Mouse (Mus musculus) intestine, embryonic 15.5 days (tissue): ENCODE measurements around the gene Shisa4. TPM values are rescaled to one million over a fixed set of nuclear protein-coding genes. Genes with fewer than 3 reads are reported as not detected.
"Not testable (repeated sequence)": the region's sequence is repeated elsewhere in the genome, so short reads cannot be mapped to it uniquely, and the experiment has no call there.

ENCODE experiments used
- ATAC-seq: fragments of 200-750 bp; cut with Nextera tagmentation; 2 replicates; pipeline ENCODE4 v1.8.0; 2017; ENCODE audit warnings: moderate TSS enrichment, moderate library complexity
- H3K27ac ChIP-seq: fragments of 300-500 bp; sonication (generic); 2 replicates; pipeline ENCODE4 v1.5.1; 2015; ENCODE audit warnings: mild to moderate bottlenecking, inconsistent platforms
- H3K27me3 ChIP-seq: fragments of 300-500 bp; sonication (generic); replicated peaks from 2 replicates; pipeline ENCODE4 v1.6.1; 2015; ENCODE audit warnings: inconsistent platforms
- H3K36me3 ChIP-seq: fragments of 300-500 bp; sonication (generic); 2 replicates; pipeline ENCODE4 v1.6.1; 2015; ENCODE audit warnings: inconsistent platforms
- H3K4me1 ChIP-seq: fragments of 300-500 bp; sonication (generic); replicated peaks from 2 replicates; pipeline ENCODE4 v1.6.1; 2015; ENCODE audit warnings: inconsistent platforms
- H3K4me2 ChIP-seq: fragments of 300-500 bp; sonication (generic); replicated peaks from 2 replicates; pipeline ENCODE4 v1.6.1; 2015; ENCODE audit warnings: mild to moderate bottlenecking, inconsistent platforms
- H3K4me3 ChIP-seq: fragments of 300-500 bp; sonication (generic); replicated peaks from 2 replicates; pipeline ENCODE4 v1.5.1; 2015; ENCODE audit warnings: inconsistent platforms
- H3K9ac ChIP-seq: fragments of 300-500 bp; sonication (generic); 2 replicates; pipeline ENCODE4 v1.6.1; 2015; ENCODE audit warnings: inconsistent platforms
- H3K9me3 ChIP-seq: fragments of 300-500 bp; sonication (generic); 2 replicates; pipeline ENCODE4 v1.6.1; 2016; ENCODE audit warnings: inconsistent platforms
- WGBS: fragments of 180-500 bp; shearing (Covaris S2); methylation state at CpG from one replicate; pipeline ENCODE4 v1.1.7; 2015; 5-methylcytosine and 5-hydroxymethylcytosine counted together
- polyA plus RNA-seq: library from polyadenylated mRNA; unstranded; fragments of >200 nt; fragmentation: Nextera tagmentation; extraction: Ambion mirVana; gene quantifications from 2 replicates; pipeline ENCODE4 v1.2.1, GENCODE M21; 2015

The Shisa4 gene
- 29.5 and 30.2 TPM in 2 replicates for polyA plus RNA-seq

DNA sequence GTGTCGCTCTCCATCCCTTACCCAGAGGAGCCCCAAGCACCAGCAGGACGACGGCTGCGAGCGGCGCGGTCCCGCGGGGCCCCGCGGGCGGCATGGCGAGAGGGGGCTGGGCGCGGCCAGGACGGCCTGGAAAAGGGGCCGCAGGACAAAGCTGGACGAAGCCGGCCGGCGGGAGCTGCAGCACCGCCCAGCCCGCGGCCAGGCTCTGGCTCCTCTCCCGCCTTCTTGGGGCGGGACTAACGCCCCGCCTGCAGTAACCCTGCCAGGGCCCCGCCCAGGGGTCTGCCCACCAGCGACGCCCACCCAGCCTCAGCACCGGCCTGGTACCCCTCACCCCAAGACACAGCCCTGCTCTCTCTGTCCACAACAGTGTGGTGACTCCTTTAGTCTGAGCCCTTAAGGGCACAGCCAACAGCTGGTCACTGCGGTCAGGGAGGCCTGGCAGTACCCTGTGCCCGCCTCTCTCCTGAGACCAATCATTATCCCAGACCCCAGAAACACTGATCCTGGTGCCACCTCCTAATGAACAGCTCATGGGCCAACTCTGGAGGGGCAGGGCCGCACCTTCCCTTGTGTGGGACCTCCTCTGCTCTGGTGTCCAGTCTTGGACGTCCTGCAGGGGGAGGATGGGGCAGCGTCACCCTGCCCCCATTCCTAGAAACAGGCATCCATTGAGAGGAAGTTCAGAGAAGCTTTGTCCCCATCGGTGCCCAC lies at the start of gene Shisa4:
TSS of gene Shisa4 (minus strand) at position 370 of the 714 bp plus-strand sequence.
- Histone ChIP-seq H3K36me3 (no peaks in the 10 kb centered on the region), H3K27ac (0 out of 2 replicates have a peak within 1 kb of the TSS, but pooled peaks have one; percentile 20), H3K9ac (peak within 1 kb of the TSS; percentile 59), H3K4me2 (peak within 1 kb of the TSS; percentile 91), H3K9me3 (no peaks in the 10 kb centered on the region), H3K4me3 (peak within 1 kb of the TSS; percentile 56), H3K27me3 (no peaks in the 10 kb centered on the region), H3K4me1 (peaks cover 16% of the 10 kb centered on the region)
- ATAC-seq: peak; percentile 89
- WGBS: 2% methylated on average over 38 of the region's 38 CpGs

DNA sequence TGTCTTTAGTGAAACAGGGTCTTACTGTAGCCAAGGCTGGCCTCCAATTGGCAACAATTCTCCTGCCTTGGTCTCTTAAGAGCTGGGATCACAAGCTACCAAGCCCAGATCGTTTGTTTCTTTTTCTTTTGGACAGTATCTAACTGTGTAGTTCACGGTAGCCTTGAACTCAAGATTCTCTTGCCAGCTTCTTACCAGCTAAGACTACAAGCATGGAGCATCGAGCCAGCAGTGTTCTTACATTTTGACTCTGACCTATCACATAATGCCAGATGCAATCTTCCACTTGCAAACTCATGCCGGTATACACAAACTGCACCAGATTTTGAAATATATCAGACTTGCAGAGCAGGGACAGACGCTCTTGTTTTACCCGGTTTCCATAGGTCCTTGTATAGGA lies 47.7 kb upstream of the Shisa4 start:
- Histone ChIP-seq H3K9me3 (no peaks in the 10 kb centered on the region), H3K9ac (no peak overlapping the region), H3K36me3 (peaks cover 17% of the 10 kb centered on the region), H3K27me3 (no peaks in the 10 kb centered on the region), H3K4me2 (no peak overlapping the region), H3K4me1 (0 out of 2 replicates have a peak, but pooled peaks cover 4% of the 10 kb centered on the region), H3K27ac (no peak overlapping the region), H3K4me3 (no peak overlapping the region)
- 92% methylated on average over 6 of the region's 6 CpGs for WGBS
- no peak for ATAC-seq

DNA sequence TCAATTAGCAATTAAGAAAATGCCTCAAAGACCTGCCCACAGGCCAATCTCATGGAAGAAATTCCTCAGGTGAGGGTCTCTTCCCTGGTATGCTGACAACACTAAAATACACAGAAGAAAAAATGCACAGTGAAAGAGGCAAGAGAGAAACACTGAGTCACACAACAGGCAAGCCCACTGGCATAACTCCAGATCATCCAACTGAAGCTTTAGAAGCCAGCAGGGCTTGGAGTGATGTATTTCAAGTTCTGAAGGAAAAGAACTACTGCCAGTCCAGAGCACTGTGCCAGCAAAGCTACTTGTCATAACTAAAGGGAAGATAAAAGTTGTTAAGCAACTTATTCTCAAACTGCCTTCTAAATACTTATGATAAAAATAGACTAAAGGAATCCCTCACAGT lies 39.0 kb upstream of the Shisa4 start:
- Histone ChIP-seq H3K9ac (no peak overlapping the region), H3K4me1 (no peaks in the 10 kb centered on the region), H3K27ac (no peak overlapping the region), H3K27me3 (no peaks in the 10 kb centered on the region), H3K9me3 (no peaks in the 10 kb centered on the region), H3K36me3 (peaks cover 54% of the 10 kb centered on the region), H3K4me2 (no peak overlapping the region), H3K4me3 (no peak overlapping the region)
- no peak for ATAC-seq

DNA sequence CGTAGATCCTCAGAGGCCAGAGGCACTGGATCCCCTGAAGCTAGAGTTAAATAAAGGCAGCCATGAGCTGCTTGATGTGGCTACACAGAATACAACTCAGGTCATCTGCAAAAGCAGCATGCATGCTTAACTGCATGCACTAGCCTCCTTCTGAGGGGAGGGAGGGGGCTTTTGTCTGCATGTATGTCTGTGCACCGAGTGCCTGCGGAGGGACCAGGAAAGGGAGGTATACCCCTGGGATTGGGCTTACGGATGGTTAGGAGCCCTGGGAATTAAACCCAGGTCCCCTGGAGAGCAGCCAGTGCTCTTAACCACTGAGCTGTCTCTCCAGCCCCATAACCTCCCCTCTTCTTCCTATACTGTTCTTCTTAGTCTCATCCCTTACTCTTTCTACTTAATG lies 37.1 kb upstream of the Shisa4 start:
- no peaks in the 10 kb centered on the region for H3K4me1 ChIP-seq
- peaks cover 48% of the 10 kb centered on the region for H3K36me3 ChIP-seq
- H3K27ac ChIP-seq: no peak overlapping the region
- WGBS: 82% methylated on average over 4 of the region's 4 CpGs
- no peaks in the 10 kb centered on the region for H3K27me3 ChIP-seq
- no peak for ATAC-seq
- no peak overlapping the region for H3K4me2 ChIP-seq
- no peak overlapping the region for H3K9ac ChIP-seq
- H3K9me3 ChIP-seq: no peaks in the 10 kb centered on the region
- no peak overlapping the region for H3K4me3 ChIP-seq

DNA sequence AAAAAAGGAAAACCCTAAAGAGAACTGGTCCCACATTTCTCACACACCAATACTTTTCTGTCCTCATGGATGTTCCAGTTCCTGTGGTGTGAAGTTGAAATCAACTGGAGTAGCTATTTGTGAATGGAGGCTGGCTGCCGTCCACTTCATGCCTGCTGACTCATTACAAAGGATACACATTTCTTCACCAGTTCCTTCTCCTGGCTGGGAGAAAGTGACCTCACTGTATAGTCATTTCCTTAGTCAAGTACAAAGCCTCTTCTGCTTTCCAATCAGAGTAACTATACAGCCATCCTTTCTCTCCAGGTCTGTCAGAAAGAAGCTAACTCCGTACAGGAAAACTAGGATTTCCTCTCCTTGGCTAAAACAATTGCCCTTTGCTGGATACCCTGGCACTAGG lies 35.9 kb upstream of the Shisa4 start:
- H3K4me1 ChIP-seq: no peaks in the 10 kb centered on the region
- no peak overlapping the region for H3K9ac ChIP-seq
- ATAC-seq: no peak
- no peak overlapping the region for H3K4me3 ChIP-seq
- no peaks in the 10 kb centered on the region for H3K27me3 ChIP-seq
- H3K27ac ChIP-seq: no peak overlapping the region
- peaks cover 48% of the 10 kb centered on the region for H3K36me3 ChIP-seq
- WGBS: 53% methylated on average over 2 of the region's 2 CpGs
- H3K9me3 ChIP-seq: no peaks in the 10 kb centered on the region
- no peak overlapping the region for H3K4me2 ChIP-seq

DNA sequence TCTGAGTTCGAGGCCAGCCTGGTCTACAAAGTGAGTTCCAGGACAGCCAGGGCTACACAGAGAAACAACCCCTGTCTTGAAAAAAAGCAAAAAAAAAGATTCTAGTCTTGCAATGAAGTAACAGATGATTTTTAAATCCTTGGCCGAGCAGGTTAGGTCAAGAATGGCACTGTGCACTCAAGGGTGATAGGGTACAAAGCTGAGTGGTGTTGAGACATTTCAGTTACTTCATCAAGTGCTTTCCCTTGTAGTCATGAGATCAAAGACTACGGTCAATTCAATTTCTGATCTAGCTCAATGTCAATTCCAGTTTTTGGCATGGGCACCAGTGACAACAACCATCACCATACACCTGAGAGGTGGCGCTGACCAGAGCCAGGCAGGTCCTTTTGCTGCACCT lies 33.9 kb upstream of the Shisa4 start:
- Histone ChIP-seq H3K27me3 (no peaks in the 10 kb centered on the region), H3K4me1 (no peaks in the 10 kb centered on the region), H3K9me3 (no peaks in the 10 kb centered on the region), H3K27ac (no peak overlapping the region), H3K9ac (no peak overlapping the region), H3K4me3 (no peak overlapping the region), H3K36me3 (peaks cover 55% of the 10 kb centered on the region), H3K4me2 (no peak overlapping the region)
- no peak for ATAC-seq
- 99% methylated on average over 4 of the region's 4 CpGs for WGBS

DNA sequence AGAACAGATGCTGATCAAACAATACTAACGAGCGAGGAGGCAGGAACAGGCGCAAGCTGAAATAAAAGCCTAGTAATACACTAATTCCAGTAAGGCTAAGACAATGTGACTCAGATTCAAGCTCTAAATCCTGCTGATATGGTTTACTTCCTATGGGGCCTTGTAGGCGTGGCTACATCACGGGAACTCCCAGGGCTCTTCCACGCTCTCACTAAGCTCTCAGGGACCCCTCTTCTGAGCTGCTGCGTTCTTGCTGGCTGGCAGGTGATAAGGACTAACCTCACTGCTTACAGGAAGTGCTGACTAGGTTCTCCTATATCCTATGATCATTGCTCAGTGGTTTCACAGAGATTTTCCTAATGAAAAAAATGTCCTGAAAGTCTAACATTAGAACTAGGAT lies 30.3 kb upstream of the Shisa4 start:
- Histone ChIP-seq H3K27me3 (no peaks in the 10 kb centered on the region), H3K9me3 (no peaks in the 10 kb centered on the region), H3K9ac (no peak overlapping the region), H3K4me2 (no peak overlapping the region), H3K27ac (no peak overlapping the region), H3K4me3 (no peak overlapping the region), H3K4me1 (no peaks in the 10 kb centered on the region), H3K36me3 (peaks cover 61% of the 10 kb centered on the region)
- WGBS: 82% methylated on average over 7 of the region's 7 CpGs
- no peak for ATAC-seq

DNA sequence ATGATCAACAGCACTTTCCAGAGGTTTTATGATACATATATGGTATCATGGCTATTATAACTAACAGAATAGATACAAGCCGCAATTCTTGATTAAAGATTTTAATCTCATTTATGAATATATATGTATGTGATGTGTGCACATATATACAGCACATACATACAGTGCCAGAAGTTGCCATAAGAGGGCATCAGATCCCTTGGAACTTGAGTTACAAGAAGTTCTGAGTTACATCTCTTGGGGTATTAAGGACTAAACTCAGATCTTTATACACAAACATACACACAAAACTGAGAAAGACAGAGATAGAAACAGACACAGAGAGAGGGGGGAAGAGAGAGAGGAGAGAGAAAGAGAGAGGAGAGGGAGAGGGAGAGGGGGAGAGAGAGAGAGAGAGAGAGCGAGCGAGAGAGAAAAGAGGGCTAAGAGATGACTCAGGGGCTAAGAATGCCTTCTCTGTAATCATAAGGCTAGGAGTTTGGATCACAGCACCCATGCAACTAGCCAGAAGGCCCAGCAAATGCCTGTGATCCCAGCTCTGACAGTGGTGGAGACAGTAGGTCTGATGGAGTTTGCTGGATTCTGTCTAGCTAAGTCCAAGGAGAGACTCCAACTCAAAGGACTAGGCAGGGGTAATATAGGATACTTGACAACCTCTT lies 26.5 kb upstream of the Shisa4 start:
- no peaks in the 10 kb centered on the region for H3K4me1 ChIP-seq
- ATAC-seq: no peak
- no peak overlapping the region for H3K9ac ChIP-seq
- H3K9me3 ChIP-seq: no peaks in the 10 kb centered on the region
- H3K4me3 ChIP-seq: no peak overlapping the region
- peaks cover 53% of the 10 kb centered on the region for H3K36me3 ChIP-seq
- no peak overlapping the region for H3K27ac ChIP-seq
- 91% methylated on average over 3 of the region's 3 CpGs for WGBS
- H3K27me3 ChIP-seq: no peaks in the 10 kb centered on the region
- no peak overlapping the region for H3K4me2 ChIP-seq

DNA sequence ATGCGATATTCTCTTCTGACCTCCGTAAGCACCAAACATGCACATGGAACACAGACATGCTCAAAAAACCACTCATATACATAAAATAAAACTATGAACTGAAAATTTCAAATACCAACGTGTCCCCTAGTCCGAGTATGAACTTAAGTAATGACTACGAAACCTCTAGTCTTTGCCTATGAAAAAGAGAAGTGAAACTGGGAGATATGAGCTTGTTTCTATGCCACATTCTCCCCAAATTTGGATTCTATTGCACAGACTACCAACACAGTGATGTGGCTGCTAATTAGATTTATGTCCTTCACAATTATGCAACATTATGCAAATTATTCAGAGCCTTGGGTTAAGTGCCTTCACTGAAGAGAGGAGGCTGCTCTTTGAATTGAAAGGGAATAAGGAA lies 24.4 kb upstream of the Shisa4 start:
- Histone ChIP-seq H3K27ac (no peak overlapping the region), H3K36me3 (peaks cover 46% of the 10 kb centered on the region), H3K9ac (no peak overlapping the region), H3K4me1 (no peaks in the 10 kb centered on the region), H3K27me3 (no peaks in the 10 kb centered on the region), H3K4me2 (no peak overlapping the region), H3K9me3 (no peaks in the 10 kb centered on the region), H3K4me3 (no peak overlapping the region)
- WGBS: 94% methylated on average over 5 of the region's 5 CpGs
- ATAC-seq: no peak

DNA sequence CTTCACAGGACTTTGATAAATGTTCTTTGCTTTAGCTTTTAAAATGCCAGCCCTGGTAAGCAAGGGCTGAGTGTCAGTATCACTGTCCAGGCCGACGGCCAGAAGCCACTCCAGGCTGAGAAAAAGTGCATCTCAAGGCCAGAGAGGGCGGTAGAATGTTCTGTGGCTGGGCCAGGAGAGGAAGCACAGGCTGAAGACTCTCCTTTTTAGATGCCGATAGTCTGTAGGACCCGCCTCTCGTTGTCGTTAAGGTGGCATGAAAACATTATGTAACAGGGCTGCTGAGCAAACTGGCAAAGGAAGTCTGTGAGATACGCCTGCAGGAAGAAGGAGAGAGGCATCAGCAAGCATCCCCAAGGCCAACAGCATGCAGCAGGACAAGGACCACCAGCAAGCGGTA lies 10.1 kb upstream of the Shisa4 start:
- H3K4me3 ChIP-seq: no peak overlapping the region
- ATAC-seq: no peak

DNA sequence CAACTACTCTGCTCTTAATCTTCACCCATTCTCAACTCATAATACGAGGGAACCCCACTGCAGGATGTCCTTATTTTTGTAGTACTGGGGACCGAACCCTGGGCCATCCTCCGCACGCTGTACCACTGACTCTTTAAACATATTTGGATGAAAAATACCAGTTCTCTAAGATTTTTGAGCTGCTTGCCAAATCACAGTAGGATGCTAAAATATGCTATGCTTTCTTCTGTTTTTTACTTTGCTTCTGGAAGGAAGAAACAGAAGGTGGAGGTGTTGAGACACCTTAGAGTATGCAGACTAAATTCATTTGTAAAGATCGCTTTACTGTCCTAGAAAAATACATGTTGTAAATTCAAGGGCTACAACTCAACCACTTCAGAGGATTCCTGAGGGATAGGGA lies 9.1 kb upstream of the Shisa4 start:
- no peak overlapping the region for H3K4me3 ChIP-seq
- H3K27me3 ChIP-seq: no peaks in the 10 kb centered on the region
- no peak for ATAC-seq
- no peak overlapping the region for H3K9ac ChIP-seq
- 96% methylated on average over 5 of the region's 5 CpGs for WGBS
- no peak overlapping the region for H3K4me2 ChIP-seq
- H3K27ac ChIP-seq: no peak overlapping the region
- H3K36me3 ChIP-seq: peaks cover 42% of the 10 kb centered on the region
- H3K9me3 ChIP-seq: no peaks in the 10 kb centered on the region
- H3K4me1 ChIP-seq: no peaks in the 10 kb centered on the region

More for the DNA sequence above, 10.1 kb upstream of the Shisa4 start:
- Histone ChIP-seq H3K4me2 (no peak overlapping the region), H3K9ac (no peak overlapping the region), H3K27ac (no peak overlapping the region), H3K9me3 (no peaks in the 10 kb centered on the region), H3K36me3 (peaks cover 50% of the 10 kb centered on the region), H3K27me3 (no peaks in the 10 kb centered on the region), H3K4me1 (no peaks in the 10 kb centered on the region)
- 87% methylated on average over 9 of the region's 9 CpGs for WGBS

DNA sequence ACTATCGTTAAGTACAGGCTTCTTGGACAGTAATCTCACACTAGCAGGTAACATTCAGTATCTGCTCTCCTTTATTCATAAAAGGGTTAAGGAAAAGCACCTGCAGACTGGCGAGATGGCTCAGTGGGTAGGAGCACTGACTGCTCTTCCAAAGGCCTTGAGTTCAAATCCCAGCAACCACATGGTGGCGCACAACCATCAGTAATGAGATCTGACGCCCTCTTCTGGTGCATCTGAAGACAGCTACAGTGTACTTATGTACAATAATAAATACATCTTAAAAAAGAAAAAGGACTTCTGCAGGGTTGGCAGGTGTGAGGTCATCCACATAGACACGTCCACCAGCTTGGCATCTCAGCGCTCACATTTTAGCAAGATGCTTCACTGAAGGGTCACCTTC lies 6.5 kb upstream of the Shisa4 start:
- not testable (repeated sequence) for H3K27ac ChIP-seq, H3K4me2 ChIP-seq, H3K4me1 ChIP-seq, ATAC-seq, H3K9ac ChIP-seq, H3K9me3 ChIP-seq, H3K27me3 ChIP-seq, H3K4me3 ChIP-seq
- WGBS: 65% methylated on average over 6 of the region's 6 CpGs
- peaks cover 21% of the 10 kb centered on the region for H3K36me3 ChIP-seq
